Mouse (Mus musculus): ENCODE measurements around the gene Tshz2.

- TF ChIP-seq EP300 (IDR thresholded peaks at IDR 0.05; ENCODE audit: low read depth) (no peak), CTCF (IDR thresholded peaks at IDR 0.05; ENCODE audit: low read depth) (peak; percentile 92)
Observed at GRCm38 (mm10) chr2:170103852-170104251, 471.0 kb downstream of the Tshz2 start.

Measured in liver, embryonic 14.5 days (tissue).